Mouse (Mus musculus): Measurements from ENCODE around the gene Mtrr. TPM values are rescaled to one million over a fixed set of nuclear protein-coding genes. Genes with fewer than 3 reads are reported as not detected.

The Mtrr gene
- 3.4 TPM for polyA plus RNA-seq (2014; fragmentation: Illumina TruSeq; extraction: RNeasy Lipid Tissue Mini Kit (QIAGEN cat#74804); ENCODE audit: low replicate concordance)

GRCm38 (mm10) chr13:68581747-68582516, at the start of gene Mtrr, which contains the start of gene Fastkd3:
Mtrr (minus strand) TSS chr13:68582149.
Fastkd3 (plus strand) TSS chr13:68582234.

GRCm38 (mm10) chr13:68597199-68597598, 15.2 kb upstream of the Mtrr start, which contains the start of gene 1700001L19Rik:
1700001L19Rik (plus strand) TSS chr13:68597421.

Other genes with a start within 250 kb of the Mtrr start
- gene Fastkd3, start 85 bp upstream of the Mtrr start, polyA plus RNA-seq (2014; fragmentation: Illumina TruSeq; extraction: RNeasy Lipid Tissue Mini Kit (QIAGEN cat#74804); ENCODE audit: low replicate concordance), result 20.9 TPM
- gene 1700001L19Rik, start 15.3 kb upstream of the Mtrr start, polyA plus RNA-seq (2014; fragmentation: Illumina TruSeq; extraction: RNeasy Lipid Tissue Mini Kit (QIAGEN cat#74804); ENCODE audit: low replicate concordance), result not detected

Measured in small intestine, adult 10 weeks (tissue).